In genomic region chr10:81232580-81233225, GRCm38 (mm10) we compare ENCODE assay signal across 7 mouse cellular contexts. TPM values are rescaled to one million over a fixed set of nuclear protein-coding genes. Genes with fewer than 3 reads are reported as not detected.
DNase-seq lines count a peak whose midpoint lies in the region; ATAC-seq and TF ChIP-seq lines count a peak whose summit lies in the region.

Gene Zfr2, plus strand, starts transcription at chr10:81233155.

- intact Hi-C loops in left cerebral cortex, postnatal 4 days (cut with DNase I): no loop called here

- peak within 1 kb of the TSS; percentile 72 for H3K4me2 ChIP-seq in intestine, postnatal 0 days (replicated peaks; ENCODE audit: low read depth)
- H3K4me2 ChIP-seq in midbrain, embryonic 12.5 days (replicated peaks): peak within 1 kb of the TSS; percentile 73

- peaks cover 73% of the 10 kb centered on the region for H3K27me3 ChIP-seq in embryonic facial prominence, embryonic 10.5 days (replicated peaks; ENCODE audit: low read depth, poor library complexity, severe bottlenecking)
- H3K27me3 ChIP-seq in intestine, postnatal 0 days (replicated peaks; ENCODE audit: control insufficient read depth, insufficient read depth, low read length): peaks cover 16% of the 10 kb centered on the region; the same call in 1 of the 2 replicates
- H3K27me3 ChIP-seq in midbrain, embryonic 12.5 days: peaks cover 17% of the 10 kb centered on the region
- H3K27me3 ChIP-seq in small intestine, adult 2 months (ENCODE audit: control insufficient read depth, insufficient read depth, low read length): 0 out of 2 replicates have a peak, but pooled peaks cover 5% of the 10 kb centered on the region

- H3K27ac ChIP-seq in embryonic facial prominence, embryonic 10.5 days (replicated peaks): peak within 1 kb of the TSS; percentile 89
- peak within 1 kb of the TSS; percentile 95 for H3K27ac ChIP-seq in intestine, postnatal 0 days (ENCODE audit: low read depth, low read length)
- 0 out of 2 replicates have a peak within 1 kb of the TSS, but pooled peaks have one; percentile 10 for H3K27ac ChIP-seq in midbrain, embryonic 12.5 days (replicated peaks)
- H3K27ac ChIP-seq in small intestine, adult 2 months (ENCODE audit: insufficient read depth, low read depth, low read length): peak within 1 kb of the TSS; percentile 96

- TF ChIP-seq POLR2A in small intestine, adult 2 months (IDR thresholded peaks at IDR 0.05; ENCODE audit: low read depth, low read length): no peak; the same call in 1 of the 2 replicates

- no peak for TF ChIP-seq CTCF in intestine, postnatal 0 days (IDR thresholded peaks at IDR 0.05; ENCODE audit: low read depth)
- no peak for TF ChIP-seq CTCF in small intestine, adult 2 months (IDR thresholded peaks at IDR 0.05; ENCODE audit: extremely low read depth, insufficient read length, insufficient replicate concordance, low read depth, low read length)

- H3K4me1 ChIP-seq in embryonic facial prominence, embryonic 10.5 days: peaks cover 36% of the 10 kb centered on the region
- peaks cover 6% of the 10 kb centered on the region; the same call in 1 of the 2 replicates for H3K4me1 ChIP-seq in intestine, postnatal 0 days (replicated peaks; ENCODE audit: control insufficient read depth, insufficient read depth, low read length)
- H3K4me1 ChIP-seq in midbrain, embryonic 12.5 days: peaks cover 40% of the 10 kb centered on the region
- peaks cover 17% of the 10 kb centered on the region for H3K4me1 ChIP-seq in small intestine, adult 2 months (ENCODE audit: control insufficient read depth, insufficient read depth, insufficient read length, low read length)

- peak within 1 kb of the TSS; percentile 78 for H3K9ac ChIP-seq in intestine, postnatal 0 days (ENCODE audit: low read depth, low read length)
- H3K9ac ChIP-seq in midbrain, embryonic 12.5 days (replicated peaks): peak within 1 kb of the TSS; percentile 86

- no peaks in the 10 kb centered on the region for H3K9me3 ChIP-seq in embryonic facial prominence, embryonic 10.5 days
- no peaks in the 10 kb centered on the region for H3K9me3 ChIP-seq in intestine, postnatal 0 days (ENCODE audit: control insufficient read depth)
- H3K9me3 ChIP-seq in midbrain, embryonic 12.5 days: no peaks in the 10 kb centered on the region

- DNase-seq in adrenal gland, postnatal 10 days: peak; percentile 94
- DNase-seq in embryonic facial prominence, embryonic 10.5 days (ENCODE audit: low spot score): peak; percentile 92
- DNase-seq in gonadal fat pad, adult 2 months (ENCODE audit: low read depth): no peak
- DNase-seq in left cerebral cortex, postnatal 4 days: peak; percentile 91

- peak; percentile 89 for ATAC-seq in intestine, postnatal 0 days
- peak; percentile 53 for ATAC-seq in midbrain, embryonic 12.5 days (ENCODE audit: low FRiP score, low read depth)

- WGBS in embryonic facial prominence, embryonic 10.5 days: 9% methylated on average over 29 of the region's 29 CpGs
- WGBS in intestine, postnatal 0 days: 3% methylated on average over 29 of the region's 29 CpGs
- WGBS in midbrain, embryonic 12.5 days: 8% methylated on average over 29 of the region's 29 CpGs
- WGBS in small intestine, adult 2 months: 4% methylated on average over 29 of the region's 29 CpGs

- H3K36me3 ChIP-seq in embryonic facial prominence, embryonic 10.5 days (replicated peaks): no peaks in the 10 kb centered on the region
- no peaks in the 10 kb centered on the region for H3K36me3 ChIP-seq in intestine, postnatal 0 days (ENCODE audit: control insufficient read depth, insufficient read depth)
- peaks cover 5% of the 10 kb centered on the region; the same call in 1 of the 2 replicates for H3K36me3 ChIP-seq in midbrain, embryonic 12.5 days
- 0 out of 2 replicates have a peak, but pooled peaks cover 2% of the 10 kb centered on the region for H3K36me3 ChIP-seq in small intestine, adult 2 months (ENCODE audit: control insufficient read depth, insufficient read depth, low read length)

- H3K4me3 ChIP-seq in embryonic facial prominence, embryonic 10.5 days: peak within 1 kb of the TSS; percentile 79
- H3K4me3 ChIP-seq in intestine, postnatal 0 days (ENCODE audit: low read depth, low read length): peak within 1 kb of the TSS; percentile 72
- peak within 1 kb of the TSS; percentile 78 for H3K4me3 ChIP-seq in midbrain, embryonic 12.5 days
- H3K4me3 ChIP-seq in small intestine, adult 2 months (ENCODE audit: low read depth, low read length): peak within 1 kb of the TSS; percentile 61

RNA-seq across cellular contexts. Expression of gene Zfr2, which starts in this region (rescaled TPM):
- 10 to 100 TPM in 1 of 2 experiments, 1 to 10 TPM in 1; 7.4 to 11.9 TPM for total RNA-seq in adrenal gland, postnatal 10 days (2021)
- 3.5 and 4.6 TPM in 2 replicates for polyA plus RNA-seq in embryonic facial prominence, embryonic 10.5 days (2016; fragmentation: Nextera tagmentation; extraction: Ambion mirVana)
- 17.9 and 20.9 TPM in 2 replicates for polyA plus RNA-seq in gonadal fat pad, adult 2 months (2012; rRNA removed)
- polyA plus RNA-seq in intestine, postnatal 0 days (2015; fragmentation: Nextera tagmentation; extraction: Ambion mirVana): 3.2 and 3.4 TPM in 2 replicates
- 10 to 100 TPM; 65.2 to 66.0 TPM for total RNA-seq in left cerebral cortex, postnatal 4 days (2021)
- polyA plus RNA-seq in midbrain, embryonic 12.5 days (2016; fragmentation: Nextera tagmentation; extraction: Ambion mirVana): 12.1 and 13.6 TPM in 2 replicates
- 4.9 and 14.2 TPM in 2 replicates for polyA plus RNA-seq in small intestine, adult 2 months (2012; rRNA removed)

Comparison
In these comparisons a context has a peak if more than half of its experiments do, and no peak if none do; other contexts are left out.
1. RNA of gene Zfr2 (total RNA-seq): 65.2 to 66.0 TPM in left cerebral cortex, postnatal 4 days; 7.4 to 11.9 TPM in adrenal gland, postnatal 10 days; every median in the first group is over 4 times any median in the second.
2. H3K27ac ChIP-seq: peak in every context shown above with its lines; median percentile 96 in small intestine, adult 2 months; 95 in intestine, postnatal 0 days; 89 in embryonic facial prominence, embryonic 10.5 days; 10 in midbrain, embryonic 12.5 days.
3. Peak in every context shown above with its lines, with median percentiles within 50 percentile points of each other: H3K4me3 ChIP-seq.